Mouse (Mus musculus): ENCODE results near the gene Mapk9. TPM values are rescaled to one million over a fixed set of nuclear protein-coding genes. Genes with fewer than 3 reads are reported as not detected.

Mapk9 gene
- total and polyA plus RNA-seq, 2 experiments from 2014 or later, result 70.4 to 128 TPM

DNA sequence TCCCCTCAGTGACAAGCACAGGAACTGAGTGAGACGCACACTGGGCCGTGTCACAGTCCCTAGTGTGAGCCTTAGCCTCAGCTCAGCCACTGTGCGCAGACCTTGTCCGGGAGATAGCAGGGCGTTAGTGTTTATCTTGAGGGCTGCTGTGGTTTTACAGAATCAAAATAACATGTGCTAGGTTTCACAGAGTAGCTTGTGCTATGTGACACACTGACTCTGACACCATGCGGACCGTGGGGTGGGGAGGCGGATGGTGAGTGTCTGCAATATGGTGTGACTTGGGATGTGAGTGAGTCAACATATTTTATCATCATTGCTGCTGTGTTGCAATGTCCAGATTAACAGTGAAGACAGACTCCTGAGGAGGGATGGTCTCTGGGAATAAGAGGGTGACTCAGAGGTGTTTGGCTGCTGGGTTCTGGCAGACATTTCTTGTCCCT is 35.4 kb upstream of the Mapk9 start:
- Histone ChIP-seq H3K9ac (replicated peaks; ENCODE audit: low read length, poor library complexity, severe bottlenecking) (no peak overlapping the region), H3K27ac (ENCODE audit: low read depth, low read length) (no peak overlapping the region), H3K4me2 (ENCODE audit: low read depth, low read length, poor library complexity, severe bottlenecking) (no peak overlapping the region), H3K4me3 (ENCODE audit: low read depth, low read length) (no peak overlapping the region), H3K4me1 (ENCODE audit: insufficient read depth, low read length) (no peaks in the 10 kb centered on the region), H3K27me3 (ENCODE audit: insufficient read depth, low read length) (no peaks in the 10 kb centered on the region), H3K36me3 (ENCODE audit: insufficient read depth, low read length) (peaks cover 21% of the 10 kb centered on the region), H3K9me3 (ENCODE audit: low read length) (no peaks in the 10 kb centered on the region)
- no peak for DNase-seq (ENCODE audit: low spot score)
- ATAC-seq (ENCODE audit: low FRiP score), result no peak
- WGBS, result 87% methylated on average over 8 of the region's 8 CpGs
- no peak for TF ChIP-seq CTCF (IDR thresholded peaks at IDR 0.05)

DNA sequence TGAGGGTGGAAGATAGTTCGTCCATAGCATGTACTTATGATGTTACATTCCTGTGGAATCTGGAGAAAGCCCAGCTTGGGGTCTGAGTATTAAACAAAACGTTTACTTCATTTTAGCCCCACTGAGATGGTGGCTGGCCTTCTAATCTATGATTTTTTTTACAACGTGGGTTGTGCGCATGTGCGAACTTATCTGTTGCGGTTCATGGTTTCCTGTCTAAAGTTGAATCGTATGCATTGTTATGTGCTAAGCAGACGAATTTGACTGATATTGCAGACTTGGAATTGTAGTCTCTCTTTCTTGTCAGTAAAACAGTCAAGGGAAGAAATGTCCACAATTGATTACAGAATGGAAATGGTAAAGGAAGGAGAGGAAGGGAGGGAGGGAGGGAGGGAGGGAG is 34.7 kb upstream of the Mapk9 start:
- TF ChIP-seq CTCF (IDR thresholded peaks at IDR 0.05), result no peak

DNA sequence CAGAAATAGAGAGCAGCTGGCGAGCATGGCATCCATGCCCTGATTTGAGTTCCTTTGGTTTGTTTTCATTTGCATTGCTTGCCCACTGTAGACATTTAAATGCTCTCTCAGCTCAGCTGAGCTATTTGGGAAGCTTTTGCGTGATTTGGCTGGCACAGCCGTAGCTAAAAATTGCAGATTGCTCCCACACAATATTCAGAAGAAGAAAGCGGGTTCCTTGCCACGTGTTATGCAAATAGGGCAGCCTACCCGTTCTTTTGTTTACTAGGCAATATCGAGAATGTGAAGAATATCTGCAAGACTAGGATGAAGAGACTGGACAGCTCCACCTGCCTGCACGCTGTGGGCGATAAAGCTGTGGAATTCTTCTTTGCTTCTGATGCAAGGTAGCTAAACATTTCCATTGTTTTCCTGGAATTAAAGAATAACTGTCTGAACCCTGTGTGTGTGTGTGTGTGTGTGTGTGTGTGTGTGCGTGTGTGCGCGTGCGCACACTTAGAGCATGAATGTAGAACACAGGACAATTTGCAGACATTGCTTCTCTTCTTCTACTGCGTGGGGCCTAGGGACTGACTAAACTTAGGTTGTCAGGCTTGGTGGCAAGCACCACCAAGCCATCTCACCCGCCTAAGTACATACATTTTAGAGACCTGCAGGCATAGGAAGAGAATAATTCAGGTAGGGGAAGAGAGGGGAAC is 27.5 kb upstream of the Mapk9 start:
- DNase-seq (ENCODE audit: low spot score) (no peak), ATAC-seq (ENCODE audit: low FRiP score) (no peak)
- H3K36me3 ChIP-seq (ENCODE audit: insufficient read depth, low read length), result peaks cover 13% of the 10 kb centered on the region
- no peak overlapping the region for H3K4me2 ChIP-seq (ENCODE audit: low read depth, low read length, poor library complexity, severe bottlenecking)
- TF ChIP-seq CTCF (IDR thresholded peaks at IDR 0.05), result peak; percentile 51
- no peaks in the 10 kb centered on the region for H3K9me3 ChIP-seq (ENCODE audit: low read length)
- H3K27ac ChIP-seq (ENCODE audit: low read depth, low read length), result peak overlapping the region; percentile 28; the same call in 1 of the 2 replicates
- no peak overlapping the region for H3K9ac ChIP-seq (replicated peaks; ENCODE audit: low read length, poor library complexity, severe bottlenecking)
- H3K4me1 ChIP-seq (ENCODE audit: insufficient read depth, low read length), result no peaks in the 10 kb centered on the region
- no peaks in the 10 kb centered on the region for H3K27me3 ChIP-seq (ENCODE audit: insufficient read depth, low read length)
- 77% methylated on average over 15 of the region's 15 CpGs for WGBS
- no peak overlapping the region for H3K4me3 ChIP-seq (ENCODE audit: low read depth, low read length)

More for the DNA sequence above, 34.7 kb upstream of the Mapk9 start:
- Histone ChIP-seq H3K4me1 (ENCODE audit: insufficient read depth, low read length) (no peaks in the 10 kb centered on the region), H3K9me3 (ENCODE audit: low read length) (no peaks in the 10 kb centered on the region), H3K9ac (replicated peaks; ENCODE audit: low read length, poor library complexity, severe bottlenecking) (no peak overlapping the region), H3K36me3 (ENCODE audit: insufficient read depth, low read length) (peaks cover 20% of the 10 kb centered on the region), H3K4me3 (ENCODE audit: low read depth, low read length) (no peak overlapping the region), H3K4me2 (ENCODE audit: low read depth, low read length, poor library complexity, severe bottlenecking) (no peak overlapping the region), H3K27me3 (ENCODE audit: insufficient read depth, low read length) (no peaks in the 10 kb centered on the region), H3K27ac (ENCODE audit: low read depth, low read length) (no peak overlapping the region)
- ATAC-seq (ENCODE audit: low FRiP score) (no peak), DNase-seq (ENCODE audit: low spot score) (no peak)
- 92% methylated on average over 8 of the region's 8 CpGs for WGBS

DNA sequence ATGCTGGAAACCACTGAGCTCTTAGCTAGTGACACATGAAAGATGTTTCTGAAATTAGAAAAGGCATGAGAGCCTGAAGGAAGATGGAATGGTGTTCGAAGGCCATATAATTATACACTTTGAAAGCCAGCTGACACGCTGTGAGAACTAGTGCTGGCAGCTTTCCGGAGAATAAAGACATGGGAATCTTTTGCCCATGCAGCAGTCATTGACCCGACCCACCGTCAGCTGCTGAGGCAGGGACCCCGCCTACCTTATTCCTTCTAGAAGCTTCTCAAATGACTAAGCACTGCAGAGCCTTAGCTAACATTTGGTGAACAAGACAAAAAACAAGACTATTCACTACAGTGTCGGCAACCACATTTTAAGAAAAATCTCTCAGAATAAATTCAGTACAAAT is 26.9 kb upstream of the Mapk9 start:
- no peak for TF ChIP-seq CTCF (IDR thresholded peaks at IDR 0.05)
- H3K4me2 ChIP-seq (ENCODE audit: low read depth, low read length, poor library complexity, severe bottlenecking), result no peak overlapping the region
- H3K36me3 ChIP-seq (ENCODE audit: insufficient read depth, low read length), result peaks cover 19% of the 10 kb centered on the region
- no peak overlapping the region for H3K27ac ChIP-seq (ENCODE audit: low read depth, low read length)
- H3K4me3 ChIP-seq (ENCODE audit: low read depth, low read length), result no peak overlapping the region
- H3K9me3 ChIP-seq (ENCODE audit: low read length), result no peaks in the 10 kb centered on the region
- no peak overlapping the region for H3K9ac ChIP-seq (replicated peaks; ENCODE audit: low read length, poor library complexity, severe bottlenecking)
- ATAC-seq (ENCODE audit: low FRiP score), result no peak
- H3K27me3 ChIP-seq (ENCODE audit: insufficient read depth, low read length), result no peaks in the 10 kb centered on the region
- WGBS, result 73% methylated on average over 7 of the region's 7 CpGs
- no peaks in the 10 kb centered on the region for H3K4me1 ChIP-seq (ENCODE audit: insufficient read depth, low read length)
- no peak for DNase-seq (ENCODE audit: low spot score)

DNA sequence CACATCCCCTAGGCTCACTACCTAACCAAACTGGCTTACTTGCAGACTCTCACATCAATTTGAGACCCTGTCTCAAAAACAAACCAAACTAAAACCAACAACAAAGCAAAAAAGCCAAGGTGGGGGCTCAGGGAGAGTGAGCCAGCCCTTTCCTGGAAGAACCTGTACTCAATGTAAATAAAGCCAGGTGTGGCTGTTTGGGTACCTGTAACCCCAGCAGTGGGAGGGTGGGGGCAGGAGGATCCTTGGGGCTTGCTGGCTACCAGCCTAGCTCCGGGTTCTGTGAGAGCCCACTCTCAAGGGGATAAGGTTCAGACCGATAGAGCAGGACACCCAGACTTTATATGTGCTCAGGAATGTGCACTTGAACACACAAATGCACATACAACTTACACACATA is 25.6 kb upstream of the Mapk9 start:
- TF ChIP-seq CTCF (IDR thresholded peaks at IDR 0.05), result no peak
- Histone ChIP-seq H3K27me3 (ENCODE audit: insufficient read depth, low read length) (no peaks in the 10 kb centered on the region), H3K9ac (replicated peaks; ENCODE audit: low read length, poor library complexity, severe bottlenecking) (no peak overlapping the region), H3K36me3 (ENCODE audit: insufficient read depth, low read length) (peaks cover 23% of the 10 kb centered on the region), H3K4me1 (ENCODE audit: insufficient read depth, low read length) (no peaks in the 10 kb centered on the region), H3K27ac (ENCODE audit: low read depth, low read length) (no peak overlapping the region), H3K4me3 (ENCODE audit: low read depth, low read length) (no peak overlapping the region), H3K9me3 (ENCODE audit: low read length) (no peaks in the 10 kb centered on the region), H3K4me2 (ENCODE audit: low read depth, low read length, poor library complexity, severe bottlenecking) (no peak overlapping the region)
- WGBS, result 97% methylated on average over 2 of the region's 2 CpGs
- no peak for ATAC-seq (ENCODE audit: low FRiP score)
- DNase-seq (ENCODE audit: low spot score), result no peak

DNA sequence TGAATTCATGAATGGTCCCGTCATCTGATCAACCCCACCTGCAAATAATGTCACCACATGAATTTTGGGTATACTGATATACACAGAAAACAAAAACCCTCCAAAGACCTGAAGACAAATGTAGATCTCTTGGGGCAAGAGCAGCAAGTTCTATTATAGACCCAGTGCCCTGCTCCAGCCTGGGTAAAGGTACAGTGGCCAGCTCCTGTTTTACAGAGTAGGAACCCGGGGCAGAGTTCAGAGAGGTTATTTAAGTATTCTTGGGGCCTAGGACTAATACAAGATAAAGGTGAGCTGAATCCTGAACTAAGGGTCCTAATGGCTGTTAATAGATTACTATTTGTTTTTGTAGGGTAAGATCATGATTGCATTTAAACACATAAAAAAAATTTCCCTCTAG is 25.0 kb upstream of the Mapk9 start:
- no peaks in the 10 kb centered on the region for H3K4me1 ChIP-seq (ENCODE audit: insufficient read depth, low read length)
- no peak for DNase-seq (ENCODE audit: low spot score)
- TF ChIP-seq CTCF (IDR thresholded peaks at IDR 0.05), result no peak
- no peak overlapping the region for H3K4me2 ChIP-seq (ENCODE audit: low read depth, low read length, poor library complexity, severe bottlenecking)
- H3K27me3 ChIP-seq (ENCODE audit: insufficient read depth, low read length), result no peaks in the 10 kb centered on the region
- H3K27ac ChIP-seq (ENCODE audit: low read depth, low read length), result no peak overlapping the region
- WGBS, result 89% methylated on average over 2 of the region's 2 CpGs
- H3K9ac ChIP-seq (replicated peaks; ENCODE audit: low read length, poor library complexity, severe bottlenecking), result no peak overlapping the region
- no peak overlapping the region for H3K4me3 ChIP-seq (ENCODE audit: low read depth, low read length)
- no peaks in the 10 kb centered on the region for H3K9me3 ChIP-seq (ENCODE audit: low read length)
- no peak for ATAC-seq (ENCODE audit: low FRiP score)
- H3K36me3 ChIP-seq (ENCODE audit: insufficient read depth, low read length), result peaks cover 21% of the 10 kb centered on the region
